Mouse (Mus musculus) lung, embryonic 14.5 days (tissue): ENCODE data around the gene Ncoa3. TPM values are rescaled to one million over a fixed set of nuclear protein-coding genes. Genes with fewer than 3 reads are reported as not detected.

ENCODE experiments used
- ATAC-seq: fragments of 200-750 bp; cut with Nextera tagmentation; 2 replicates; pipeline ENCODE4 v1.8.0; 2017; ENCODE audit warnings: mild to moderate bottlenecking, moderate TSS enrichment, moderate library complexity; ENCODE audit not compliant: insufficient read depth
- DNase-seq: peaks from one replicate; pipeline ENCODE4 v3.0.0-alpha.2; 2015
- H3K27ac ChIP-seq: fragments of 300-500 bp; sonication (generic); 2 replicates; pipeline ENCODE4 v1.5.1; 2014; ENCODE audit warnings: low read depth, mild to moderate bottlenecking, moderate library complexity
- H3K27me3 ChIP-seq: fragments of 300-500 bp; sonication (generic); 2 replicates; pipeline ENCODE4 v1.6.1; 2014; ENCODE audit warnings: low read length, control low read depth; ENCODE audit not compliant: insufficient read depth
- H3K36me3 ChIP-seq: fragments of 300-500 bp; sonication (generic); 2 replicates; pipeline ENCODE4 v1.6.1; 2014; ENCODE audit warnings: control low read depth; ENCODE audit not compliant: insufficient read depth
- H3K4me1 ChIP-seq: fragments of 300-500 bp; sonication (generic); 2 replicates; pipeline ENCODE4 v1.6.1; 2014; ENCODE audit warnings: antibody characterized with exemption, control low read depth; ENCODE audit not compliant: insufficient read depth
- H3K4me2 ChIP-seq: fragments of 300-500 bp; sonication (generic); 2 replicates; pipeline ENCODE4 v1.6.1; 2014; ENCODE audit warnings: mild to moderate bottlenecking
- H3K4me3 ChIP-seq: fragments of 300-500 bp; sonication (generic); 2 replicates; pipeline ENCODE4 v1.5.1; 2014; ENCODE audit warnings: low read depth, low read length
- H3K9ac ChIP-seq: fragments of 300-500 bp; sonication (generic); 2 replicates; pipeline ENCODE4 v1.6.1; 2014
- H3K9me3 ChIP-seq: fragments of 300-500 bp; sonication (generic); 2 replicates; pipeline ENCODE4 v1.6.1; 2016; ENCODE audit warnings: low read depth, low read length, control low read depth
- CTCF ChIP-seq: IDR thresholded peaks from 2 replicates; pipeline ENCODE4 v1.5.1; 2016; ENCODE audit warnings: antibody characterized with exemption, low read depth
- WGBS: fragments of 180-500 bp; shearing (Covaris S2); extraction: QIAGEN DNeasy Blood & Tissue Kit; methylation state at CpG from one replicate; pipeline ENCODE4 v1.1.7; 2014; 5-methylcytosine and 5-hydroxymethylcytosine counted together
- polyA plus RNA-seq: library from polyadenylated mRNA; unstranded; fragments of >200 nt; fragmentation: Nextera tagmentation; extraction: Ambion mirVana; gene quantifications from 2 replicates; pipeline ENCODE4 v1.2.1, GENCODE M21; 2014

The Ncoa3 gene
- polyA plus RNA-seq, 1 experiment from 2014 or later: 17.4 TPM

DNA sequence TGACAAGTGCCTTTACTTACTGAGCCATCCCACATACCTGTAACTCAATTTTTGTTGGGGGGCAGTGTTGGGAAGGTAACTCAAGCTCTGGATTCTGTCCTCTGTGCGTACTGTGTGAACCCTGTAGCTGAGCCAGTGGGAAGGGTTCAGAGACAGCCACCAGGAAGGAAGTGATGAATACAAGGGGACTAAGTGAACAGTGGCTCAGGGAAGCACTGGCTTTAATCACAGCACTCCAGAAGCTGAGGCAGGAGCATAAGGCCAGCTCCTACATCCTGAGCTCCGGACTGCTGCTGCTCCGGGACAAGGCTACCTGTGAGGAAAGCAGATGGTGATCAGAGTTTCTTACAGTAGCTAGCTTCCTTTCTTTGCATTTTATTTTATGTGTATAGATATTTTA is 31.6 kb downstream of the Ncoa3 start:
- TF ChIP-seq CTCF: no peak
- WGBS: 77% methylated on average over 3 of the region's 3 CpGs
- Histone ChIP-seq H3K4me2 (no peak overlapping the region), H3K4me3 (no peak overlapping the region), H3K9ac (no peak overlapping the region), H3K27ac (no peak overlapping the region), H3K27me3 (no peaks in the 10 kb centered on the region), H3K4me1 (peaks cover 19% of the 10 kb centered on the region), H3K36me3 (no peaks in the 10 kb centered on the region), H3K9me3 (no peaks in the 10 kb centered on the region)
- ATAC-seq (no peak), DNase-seq (no peak)

- Histone ChIP-seq H3K4me3 (no peak overlapping the region), H3K9me3 (no peaks in the 10 kb centered on the region), H3K9ac (no peak overlapping the region), H3K27ac (no peak overlapping the region), H3K4me2 (no peak overlapping the region), H3K36me3 (no peaks in the 10 kb centered on the region), H3K4me1 (peaks cover 23% of the 10 kb centered on the region), H3K27me3 (no peaks in the 10 kb centered on the region)
- DNase-seq (no peak), ATAC-seq (no peak)
- WGBS: 76% methylated on average over 4 of the region's 4 CpGs
- no peak for TF ChIP-seq CTCF
These were observed 32.2 kb downstream of the Ncoa3 start for GRCm38 (mm10) chr2:166024621-166025020.

- no peak overlapping the region for H3K27ac ChIP-seq
These were observed 33.5 kb downstream of the Ncoa3 start for GRCm38 (mm10) chr2:166025943-166026342.

GRCm38 (mm10) chr2:166027834-166028233 is 35.4 kb downstream of the Ncoa3 start:
- Histone ChIP-seq H3K4me2 (no peak overlapping the region), H3K36me3 (no peaks in the 10 kb centered on the region), H3K9ac (no peak overlapping the region), H3K27me3 (no peaks in the 10 kb centered on the region), H3K27ac (no peak overlapping the region), H3K4me1 (peaks cover 24% of the 10 kb centered on the region), H3K4me3 (no peak overlapping the region), H3K9me3 (no peaks in the 10 kb centered on the region)
- DNase-seq (no peak), ATAC-seq (no peak)
- no peak for TF ChIP-seq CTCF
- 89% methylated on average over 3 of the region's 3 CpGs for WGBS

More at GRCm38 (mm10) chr2:166025943-166026342, 33.5 kb downstream of the Ncoa3 start:
- no peaks in the 10 kb centered on the region for H3K9me3 ChIP-seq
- 72% methylated on average over 5 of the region's 5 CpGs for WGBS
- no peaks in the 10 kb centered on the region for H3K36me3 ChIP-seq
- H3K4me2 ChIP-seq: no peak overlapping the region
- TF ChIP-seq CTCF: no peak
- H3K9ac ChIP-seq: no peak overlapping the region
- ATAC-seq (no peak), DNase-seq (no peak)
- H3K27me3 ChIP-seq: no peaks in the 10 kb centered on the region
- peaks cover 27% of the 10 kb centered on the region for H3K4me1 ChIP-seq
- H3K4me3 ChIP-seq: no peak overlapping the region

GRCm38 (mm10) chr2:166029232-166029631 is 36.8 kb downstream of the Ncoa3 start:
- no peak overlapping the region for H3K4me3 ChIP-seq
- peaks cover 22% of the 10 kb centered on the region for H3K4me1 ChIP-seq
- no peak overlapping the region for H3K9ac ChIP-seq
- H3K36me3 ChIP-seq: no peaks in the 10 kb centered on the region
- no peak for TF ChIP-seq CTCF
- ATAC-seq: no peak
- DNase-seq: peak; percentile 30
- no peak overlapping the region for H3K4me2 ChIP-seq
- H3K9me3 ChIP-seq: no peaks in the 10 kb centered on the region
- 35% methylated on average over 4 of the region's 4 CpGs for WGBS
- peak overlapping the region; percentile 6; the same call in 1 of the 2 replicates for H3K27ac ChIP-seq
- H3K27me3 ChIP-seq: no peaks in the 10 kb centered on the region

DNA sequence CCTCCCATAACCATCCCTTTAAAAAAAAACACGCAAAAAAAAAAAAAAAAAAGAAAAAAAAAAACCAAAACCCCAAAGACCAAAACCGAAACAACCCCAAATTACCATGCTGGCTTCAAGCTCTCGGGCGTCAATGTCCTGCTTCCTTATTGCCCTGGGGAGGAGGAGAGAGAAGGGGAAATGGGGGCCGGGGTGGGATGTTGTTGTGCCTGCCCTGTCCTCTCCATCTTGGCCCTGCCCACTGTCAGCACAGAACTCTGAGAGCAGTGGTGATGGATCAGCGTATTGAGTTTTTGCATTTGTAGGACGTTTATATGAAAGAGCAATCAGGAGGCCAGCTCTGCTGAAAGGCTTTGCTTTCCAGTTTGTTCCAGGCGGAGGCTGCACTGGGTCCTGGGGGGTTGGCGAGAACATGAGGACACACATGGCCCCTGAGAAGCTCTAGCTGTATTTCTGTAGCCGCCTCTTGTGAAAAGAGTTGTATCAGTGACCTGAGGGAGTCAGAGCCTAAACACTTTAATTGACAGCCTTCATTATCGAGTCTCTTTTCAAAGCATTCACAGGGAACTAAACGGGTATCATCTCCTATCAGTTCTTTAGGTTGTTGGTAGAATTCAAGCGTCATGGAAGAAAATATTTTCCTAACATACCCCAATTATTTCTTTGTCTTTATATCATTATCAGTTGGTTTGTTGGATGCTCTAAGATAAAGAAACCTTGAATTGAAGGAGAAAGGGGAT is 38.0 kb downstream of the Ncoa3 start:
- 0 out of 2 replicates have a peak overlapping the region, but pooled peaks have one; percentile 1 for H3K9ac ChIP-seq
- no peaks in the 10 kb centered on the region for H3K27me3 ChIP-seq
- ATAC-seq: no peak
- H3K4me3 ChIP-seq: peak overlapping the region; percentile 18
- DNase-seq: peak; percentile 66
- WGBS: 4% methylated on average over 13 of the region's 13 CpGs
- H3K4me2 ChIP-seq: peak overlapping the region; percentile 60
- H3K27ac ChIP-seq: peak overlapping the region; percentile 90
- H3K9me3 ChIP-seq: no peaks in the 10 kb centered on the region
- TF ChIP-seq CTCF: no peak
- 0 out of 2 replicates have a peak, but pooled peaks cover 7% of the 10 kb centered on the region for H3K36me3 ChIP-seq
- peaks cover 22% of the 10 kb centered on the region for H3K4me1 ChIP-seq

DNA sequence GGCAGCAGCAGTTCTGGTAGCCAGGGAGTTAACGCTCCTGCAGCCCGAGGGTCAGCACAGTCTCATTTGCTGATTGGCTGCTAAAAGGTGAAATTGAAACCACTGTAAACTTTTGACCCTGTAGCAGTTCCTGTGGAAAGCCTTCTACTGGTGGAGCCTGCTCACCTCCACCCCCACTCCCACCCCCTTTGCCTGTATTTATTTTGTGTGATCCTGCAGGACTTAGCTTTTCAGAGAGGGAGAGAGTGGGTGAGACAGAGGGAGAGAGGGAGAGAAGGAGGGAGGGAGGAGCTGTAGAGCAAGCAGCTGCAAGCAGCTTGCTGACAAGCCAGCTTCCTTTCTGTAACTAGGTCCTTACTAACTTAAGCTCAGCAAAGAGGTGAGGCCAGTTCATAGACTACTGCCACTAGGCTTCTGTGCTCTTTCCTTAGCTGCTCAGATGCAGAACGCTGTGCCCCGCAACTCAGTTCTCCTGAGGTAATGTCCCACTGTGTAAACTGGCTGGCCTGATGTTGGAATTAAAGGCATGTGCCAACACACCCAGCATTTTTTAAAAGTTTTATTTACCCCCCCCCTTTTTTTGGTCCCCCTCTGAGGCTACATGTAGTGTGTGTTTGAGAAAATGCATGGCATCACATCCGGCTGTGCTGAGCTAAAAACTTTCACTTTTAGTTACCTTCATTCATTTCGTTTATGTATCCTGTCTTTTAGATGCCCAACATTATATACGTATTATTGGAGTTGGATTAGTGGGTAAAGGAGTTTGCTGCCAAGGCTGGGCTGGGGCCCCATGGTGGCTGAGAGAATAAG is 38.9 kb downstream of the Ncoa3 start:
- 0 out of 2 replicates have a peak, but pooled peaks cover 7% of the 10 kb centered on the region for H3K36me3 ChIP-seq
- H3K9ac ChIP-seq: peak overlapping the region; percentile 1; the same call in 1 of the 2 replicates
- ATAC-seq (peak; percentile 95), DNase-seq (peak; percentile 93)
- no peaks in the 10 kb centered on the region for H3K9me3 ChIP-seq
- 4% methylated on average over 7 of the region's 7 CpGs for WGBS
- H3K4me2 ChIP-seq: peak overlapping the region; percentile 60
- peak; percentile 11; the same call in 1 of the 2 replicates for TF ChIP-seq CTCF
- H3K4me3 ChIP-seq: peak overlapping the region; percentile 18; the same call in 1 of the 2 replicates
- H3K27me3 ChIP-seq: no peaks in the 10 kb centered on the region
- peak overlapping the region; percentile 90 for H3K27ac ChIP-seq
- H3K4me1 ChIP-seq: peaks cover 22% of the 10 kb centered on the region
